Mouse (Mus musculus): ENCODE measurements at regions not wholly inside any gene's neighbourhood (a gene's known extent, or its start where the extent isn't known, plus 50 kb on each side); places are given as distances from the start of the nearest gene placed in this dataset.

GRCm38 (mm10) chr9:41400950-41401349 lies 239.5 kb upstream of the Ubash3b start:
- Histone ChIP-seq H3K4me3 (no peak overlapping the region), H3K27me3 (no peaks in the 10 kb centered on the region), H3K36me3 (peaks cover 4% of the 10 kb centered on the region; the same call in 1 of the 2 replicates), H3K9me3 (no peaks in the 10 kb centered on the region), H3K4me1 (no peaks in the 10 kb centered on the region), H3K27ac (no peak overlapping the region), H3K4me2 (replicated peaks) (no peak overlapping the region), H3K9ac (0 out of 2 replicates have a peak overlapping the region, but pooled peaks have one; percentile 8)
- ATAC-seq (ENCODE audit: low FRiP score, low read depth) = no peak
- 87% methylated on average over 6 of the region's 6 CpGs for WGBS

GRCm38 (mm10) chr9:41395471-41395870 lies 234.0 kb upstream of the Ubash3b start:
- H3K4me1 ChIP-seq = peaks cover 8% of the 10 kb centered on the region

GRCm38 (mm10) chr9:41391591-41392320 lies 230.3 kb upstream of the Ubash3b start:
- Histone ChIP-seq H3K36me3 (no peaks in the 10 kb centered on the region), H3K27me3 (no peaks in the 10 kb centered on the region), H3K4me1 (peaks cover 8% of the 10 kb centered on the region), H3K4me2 (replicated peaks) (no peak overlapping the region), H3K27ac (no peak overlapping the region), H3K9me3 (no peaks in the 10 kb centered on the region), H3K4me3 (no peak overlapping the region), H3K9ac (no peak overlapping the region)
- 56% methylated on average over 6 of the region's 6 CpGs for WGBS
- no peak for ATAC-seq (ENCODE audit: low FRiP score, low read depth)

More at GRCm38 (mm10) chr9:41395471-41395870, 234.0 kb upstream of the Ubash3b start:
- H3K4me2 ChIP-seq (replicated peaks) = no peak overlapping the region
- no peak overlapping the region for H3K27ac ChIP-seq
- H3K27me3 ChIP-seq = no peaks in the 10 kb centered on the region
- no peak overlapping the region for H3K4me3 ChIP-seq
- H3K9me3 ChIP-seq = no peaks in the 10 kb centered on the region
- WGBS = 23% methylated on average over 4 of the region's 4 CpGs
- no peak for ATAC-seq (ENCODE audit: low FRiP score, low read depth)
- no peak overlapping the region for H3K9ac ChIP-seq
- H3K36me3 ChIP-seq = no peaks in the 10 kb centered on the region

GRCm38 (mm10) chr9:41379283-41379682 lies 217.8 kb upstream of the Ubash3b start:
- Histone ChIP-seq H3K9ac (no peak overlapping the region), H3K9me3 (no peaks in the 10 kb centered on the region), H3K4me2 (replicated peaks) (no peak overlapping the region), H3K27ac (no peak overlapping the region), H3K4me3 (no peak overlapping the region), H3K27me3 (no peaks in the 10 kb centered on the region), H3K4me1 (peaks cover 45% of the 10 kb centered on the region), H3K36me3 (no peaks in the 10 kb centered on the region)
- 86% methylated on average over 1 of the region's 1 CpGs for WGBS
- ATAC-seq (ENCODE audit: low FRiP score, low read depth) = no peak

- Histone ChIP-seq H3K4me1 (peaks cover 46% of the 10 kb centered on the region), H3K4me3 (no peak overlapping the region)
- 56% methylated on average over 10 of the region's 10 CpGs for WGBS
Measured at GRCm38 (mm10) chr9:41378627-41379231, 217.2 kb upstream of the Ubash3b start.

GRCm38 (mm10) chr9:41377701-41378626 lies 216.5 kb upstream of the Ubash3b start:
- ATAC-seq (ENCODE audit: low FRiP score, low read depth) = no peak
- H3K27ac ChIP-seq = peak overlapping the region; percentile 75
- no peaks in the 10 kb centered on the region for H3K9me3 ChIP-seq
- H3K4me2 ChIP-seq (replicated peaks) = peak overlapping the region; percentile 74
- peak overlapping the region; percentile 16; the same call in 1 of the 2 replicates for H3K4me3 ChIP-seq
- H3K36me3 ChIP-seq = no peaks in the 10 kb centered on the region
- no peaks in the 10 kb centered on the region for H3K27me3 ChIP-seq
- H3K4me1 ChIP-seq = peaks cover 46% of the 10 kb centered on the region
- peak overlapping the region; percentile 43 for H3K9ac ChIP-seq
- 52% methylated on average over 18 of the region's 18 CpGs for WGBS

More at GRCm38 (mm10) chr9:41378627-41379231, 217.2 kb upstream of the Ubash3b start:
- no peaks in the 10 kb centered on the region for H3K36me3 ChIP-seq
- H3K4me2 ChIP-seq (replicated peaks) = peak overlapping the region; percentile 74
- peak overlapping the region; percentile 23; the same call in 1 of the 2 replicates for H3K27ac ChIP-seq
- no peaks in the 10 kb centered on the region for H3K9me3 ChIP-seq
- H3K9ac ChIP-seq = peak overlapping the region; percentile 35
- no peak for ATAC-seq (ENCODE audit: low FRiP score, low read depth)
- no peaks in the 10 kb centered on the region for H3K27me3 ChIP-seq

- Histone ChIP-seq H3K27me3 (no peaks in the 10 kb centered on the region), H3K27ac (peak overlapping the region; percentile 87), H3K4me2 (replicated peaks) (peak overlapping the region; percentile 74), H3K36me3 (no peaks in the 10 kb centered on the region), H3K4me3 (peak overlapping the region; percentile 41), H3K9ac (peak overlapping the region; percentile 68), H3K4me1 (peaks cover 46% of the 10 kb centered on the region), H3K9me3 (no peaks in the 10 kb centered on the region)
- 33% methylated on average over 8 of the region's 8 CpGs for WGBS
- no peak for ATAC-seq (ENCODE audit: low FRiP score, low read depth)
Measured at GRCm38 (mm10) chr9:41376948-41377700, 215.6 kb upstream of the Ubash3b start.

- Histone ChIP-seq H3K27me3 (no peaks in the 10 kb centered on the region), H3K4me2 (replicated peaks) (peak overlapping the region; percentile 74), H3K4me1 (peaks cover 46% of the 10 kb centered on the region), H3K9me3 (no peaks in the 10 kb centered on the region), H3K4me3 (peak overlapping the region; percentile 41), H3K27ac (peak overlapping the region; percentile 87), H3K9ac (peak overlapping the region; percentile 68), H3K36me3 (no peaks in the 10 kb centered on the region)
- peak; percentile 60 for ATAC-seq (ENCODE audit: low FRiP score, low read depth)
- 9% methylated on average over 24 of the region's 24 CpGs for WGBS
Measured at GRCm38 (mm10) chr9:41375984-41376651, 214.6 kb upstream of the Ubash3b start.

GRCm38 (mm10) chr9:41374591-41375481 lies 213.3 kb upstream of the Ubash3b start:
- no peaks in the 10 kb centered on the region for H3K36me3 ChIP-seq
- H3K9ac ChIP-seq = no peak overlapping the region
- H3K9me3 ChIP-seq = no peaks in the 10 kb centered on the region
- peak overlapping the region; percentile 69 for H3K27ac ChIP-seq
- ATAC-seq (ENCODE audit: low FRiP score, low read depth) = no peak
- no peak overlapping the region for H3K4me3 ChIP-seq
- WGBS = 48% methylated on average over 14 of the region's 14 CpGs
- no peak overlapping the region for H3K4me2 ChIP-seq (replicated peaks)
- H3K4me1 ChIP-seq = peaks cover 46% of the 10 kb centered on the region
- H3K27me3 ChIP-seq = no peaks in the 10 kb centered on the region

GRCm38 (mm10) chr9:41366405-41366804 lies 204.9 kb upstream of the Ubash3b start:
- no peak overlapping the region for H3K27ac ChIP-seq
- no peak overlapping the region for H3K9ac ChIP-seq
- no peaks in the 10 kb centered on the region for H3K9me3 ChIP-seq
- H3K27me3 ChIP-seq = no peaks in the 10 kb centered on the region
- H3K4me3 ChIP-seq = no peak overlapping the region
- 85% methylated on average over 3 of the region's 3 CpGs for WGBS
- no peaks in the 10 kb centered on the region for H3K36me3 ChIP-seq
- ATAC-seq (ENCODE audit: low FRiP score, low read depth) = no peak
- no peaks in the 10 kb centered on the region for H3K4me1 ChIP-seq
- H3K4me2 ChIP-seq (replicated peaks) = no peak overlapping the region
